Mouse (Mus musculus): ENCODE measurements around the gene Ccdc57.
A peak's percentile ranks its signal among the peaks of the same experiment; 100 is the strongest.
"Not testable (repeated sequence)": the region's sequence is repeated elsewhere in the genome, so short reads cannot be mapped to it uniquely, and the experiment has no call there.

Gene Ccdc57

GRCm38 (mm10) chr11:120851582-120851981 is 81.1 kb downstream of the Ccdc57 start:
- DNase-seq (ENCODE audit: low read depth), result no peak

GRCm38 (mm10) chr11:120851132-120851531 is 81.5 kb downstream of the Ccdc57 start:
- DNase-seq (ENCODE audit: low read depth), result no peak

GRCm38 (mm10) chr11:120850331-120851030 is 82.2 kb downstream of the Ccdc57 start:
- no peak for DNase-seq (ENCODE audit: low read depth)

- no peak for DNase-seq (ENCODE audit: low read depth)
Measured at GRCm38 (mm10) chr11:120846725-120847475, 85.8 kb downstream of the Ccdc57 start.

- DNase-seq (ENCODE audit: low read depth), result no peak
Measured at GRCm38 (mm10) chr11:120844329-120844728, 88.3 kb downstream of the Ccdc57 start.

- DNase-seq (ENCODE audit: low read depth), result no peak
Measured at GRCm38 (mm10) chr11:120833555-120834280, 99.0 kb downstream of the Ccdc57 start.

GRCm38 (mm10) chr11:120832962-120833361 is 99.7 kb downstream of the Ccdc57 start:
- not testable (repeated sequence) for DNase-seq (ENCODE audit: low read depth)

- no peak for DNase-seq (ENCODE audit: low read depth)
Measured at GRCm38 (mm10) chr11:120831659-120832440, 100.8 kb downstream of the Ccdc57 start.

GRCm38 (mm10) chr11:120830686-120831085 is 102.0 kb downstream of the Ccdc57 start:
- DNase-seq (ENCODE audit: low read depth), result no peak

GRCm38 (mm10) chr11:120829757-120830532 is 102.7 kb downstream of the Ccdc57 start:
- DNase-seq (ENCODE audit: low read depth), result no peak

GRCm38 (mm10) chr11:120828416-120828815 is 104.3 kb downstream of the Ccdc57 start:
- DNase-seq (ENCODE audit: low read depth), result no peak

- DNase-seq (ENCODE audit: low read depth), result no peak
Measured at GRCm38 (mm10) chr11:120826016-120826953, 106.4 kb downstream of the Ccdc57 start.

GRCm38 (mm10) chr11:120825289-120825863 is 107.3 kb downstream of the Ccdc57 start:
- no peak for DNase-seq (ENCODE audit: low read depth)

- DNase-seq (ENCODE audit: low read depth), result no peak
Measured at GRCm38 (mm10) chr11:120824787-120825288, 107.8 kb downstream of the Ccdc57 start.

- DNase-seq (ENCODE audit: low read depth), result peak; percentile 84
Measured at GRCm38 (mm10) chr11:120823956-120824786, 108.5 kb downstream of the Ccdc57 start, which contains the start of gene Fasn. Fasn (minus strand) TSS chr11:120824547.

GRCm38 (mm10) chr11:120823551-120823947 is 109.1 kb downstream of the Ccdc57 start:
- peak; percentile 32 for DNase-seq (ENCODE audit: low read depth)

GRCm38 (mm10) chr11:120822831-120823550 is 109.7 kb downstream of the Ccdc57 start:
- DNase-seq (ENCODE audit: low read depth), result no peak

- DNase-seq (ENCODE audit: low read depth), result no peak
Measured at GRCm38 (mm10) chr11:120822321-120822720, 110.4 kb downstream of the Ccdc57 start.

All from c-Kit-positive CD71-negative TER-119-negative erythroid progenitor cells, embryonic 14.5 days (primary cell).